Mouse (Mus musculus) lung, embryonic 16.5 days (tissue): ENCODE results near the gene Ankrd33b. TPM values are rescaled to one million over a fixed set of nuclear protein-coding genes. Genes with fewer than 3 reads are reported as not detected.

Experiments used
- ATAC-seq: fragments of 200-750 bp; cut with Nextera tagmentation; 2 replicates; pipeline ENCODE4 v1.8.0; 2017; ENCODE audit warnings: low read depth, mild to moderate bottlenecking, moderate library complexity
- H3K27ac ChIP-seq: fragments of 300-500 bp; sonication (generic); 2 replicates; pipeline ENCODE4 v1.5.1; 2014; ENCODE audit warnings: mild to moderate bottlenecking, control low read depth, low read length
- H3K27me3 ChIP-seq: fragments of 300-500 bp; sonication (generic); 2 replicates; pipeline ENCODE4 v1.6.1; 2014; ENCODE audit warnings: low read depth, low read length, mixed read lengths; ENCODE audit not compliant: control insufficient read depth, insufficient read depth
- H3K36me3 ChIP-seq: fragments of 300-500 bp; sonication (generic); 2 replicates; pipeline ENCODE4 v1.6.1; 2014; ENCODE audit warnings: low read length; ENCODE audit not compliant: control insufficient read depth, insufficient read depth
- H3K4me1 ChIP-seq: fragments of 300-500 bp; sonication (generic); replicated peaks from 2 replicates; pipeline ENCODE4 v1.6.1; 2014; ENCODE audit warnings: low read length, mixed read lengths; ENCODE audit not compliant: control insufficient read depth, insufficient read depth
- H3K4me2 ChIP-seq: fragments of 300-500 bp; sonication (generic); 2 replicates; pipeline ENCODE4 v1.6.1; 2014; ENCODE audit warnings: low read depth, low read length, control low read depth
- H3K4me3 ChIP-seq: fragments of 300-500 bp; sonication (generic); 2 replicates; pipeline ENCODE4 v1.5.1; 2014; ENCODE audit warnings: mild to moderate bottlenecking, low read length, control low read depth
- H3K9ac ChIP-seq: fragments of 300-500 bp; sonication (generic); 2 replicates; pipeline ENCODE4 v1.6.1; 2014; ENCODE audit warnings: low read length, control low read depth
- H3K9me3 ChIP-seq: fragments of 300-500 bp; sonication (generic); 2 replicates; pipeline ENCODE4 v1.6.1; 2016; ENCODE audit warnings: low read length; ENCODE audit not compliant: control insufficient read depth
- WGBS: fragments of 180-500 bp; shearing (Covaris S2); extraction: QIAGEN DNeasy Blood & Tissue Kit; methylation state at CpG from one replicate; pipeline ENCODE4 v1.1.7; 2014; 5-methylcytosine and 5-hydroxymethylcytosine counted together
- polyA plus RNA-seq: library from polyadenylated mRNA; unstranded; fragments of >200 nt; fragmentation: Nextera tagmentation; extraction: Ambion mirVana; gene quantifications from 2 replicates; pipeline ENCODE4 v1.2.1, GENCODE M21; 2015

The Ankrd33b gene
- polyA plus RNA-seq, 1 experiment from 2014 or later = 3.9 TPM

DNA sequence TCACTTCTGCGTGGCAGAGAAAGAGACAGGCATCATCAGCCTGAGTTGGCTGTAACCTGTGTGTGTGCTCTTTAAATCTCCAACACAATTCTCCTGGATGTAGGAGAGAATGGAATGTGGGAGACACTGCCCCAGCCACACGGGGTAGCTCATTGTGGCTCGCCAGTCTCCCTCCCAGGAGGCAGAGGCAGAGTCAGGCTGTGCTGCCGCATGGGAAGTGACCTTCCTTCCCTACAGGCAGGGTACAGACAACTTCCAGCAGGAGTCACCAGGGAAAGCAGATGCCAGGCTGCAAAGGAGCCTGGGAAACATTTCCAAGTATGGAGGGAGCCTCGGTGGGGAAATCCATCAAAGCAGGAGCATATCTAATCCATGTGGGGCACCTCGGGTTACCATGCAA lies 62.3 kb downstream of the Ankrd33b start:
- Histone ChIP-seq H3K9ac (no peak overlapping the region), H3K4me1 (peaks cover 4% of the 10 kb centered on the region), H3K4me2 (no peak overlapping the region), H3K9me3 (no peaks in the 10 kb centered on the region), H3K4me3 (no peak overlapping the region), H3K36me3 (no peaks in the 10 kb centered on the region), H3K27me3 (no peaks in the 10 kb centered on the region), H3K27ac (no peak overlapping the region)
- 46% methylated on average over 6 of the region's 6 CpGs for WGBS
- ATAC-seq = no peak

DNA sequence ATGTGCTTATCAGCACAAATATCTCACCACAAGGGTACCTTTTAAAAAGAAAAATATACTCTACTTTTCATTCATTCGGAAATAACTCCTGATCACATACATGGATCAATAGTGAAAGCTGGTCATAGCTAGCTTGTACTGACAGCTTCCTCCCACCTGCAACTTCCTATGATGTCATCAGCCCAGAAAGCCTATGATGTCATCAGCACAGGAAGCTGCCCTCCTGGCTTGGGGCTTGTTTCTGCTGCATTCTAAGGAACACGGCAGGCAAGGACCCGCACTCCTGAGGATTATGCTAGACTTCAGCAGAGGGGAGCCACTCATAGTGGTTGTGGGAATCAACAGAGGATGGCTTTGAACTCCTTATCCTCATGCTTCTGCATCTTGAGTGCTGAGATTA lies 63.2 kb downstream of the Ankrd33b start:
- Histone ChIP-seq H3K27me3 (no peaks in the 10 kb centered on the region), H3K4me2 (no peak overlapping the region), H3K4me3 (no peak overlapping the region), H3K4me1 (peaks cover 4% of the 10 kb centered on the region), H3K27ac (no peak overlapping the region), H3K36me3 (no peaks in the 10 kb centered on the region), H3K9me3 (no peaks in the 10 kb centered on the region), H3K9ac (no peak overlapping the region)
- no peak for ATAC-seq
- WGBS = 68% methylated on average over 3 of the region's 3 CpGs

GRCm38 (mm10) chr15:31302293-31302990 lies 65.1 kb downstream of the Ankrd33b start:
- Histone ChIP-seq H3K27me3 (peaks cover 6% of the 10 kb centered on the region), H3K4me1 (peaks cover 4% of the 10 kb centered on the region), H3K4me3 (no peak overlapping the region), H3K27ac (no peak overlapping the region), H3K9ac (no peak overlapping the region), H3K4me2 (no peak overlapping the region), H3K9me3 (no peaks in the 10 kb centered on the region), H3K36me3 (no peaks in the 10 kb centered on the region)
- 16% methylated on average over 12 of the region's 12 CpGs for WGBS
- ATAC-seq = 0 out of 2 replicates have a peak, but pooled peaks have one; percentile 41

DNA sequence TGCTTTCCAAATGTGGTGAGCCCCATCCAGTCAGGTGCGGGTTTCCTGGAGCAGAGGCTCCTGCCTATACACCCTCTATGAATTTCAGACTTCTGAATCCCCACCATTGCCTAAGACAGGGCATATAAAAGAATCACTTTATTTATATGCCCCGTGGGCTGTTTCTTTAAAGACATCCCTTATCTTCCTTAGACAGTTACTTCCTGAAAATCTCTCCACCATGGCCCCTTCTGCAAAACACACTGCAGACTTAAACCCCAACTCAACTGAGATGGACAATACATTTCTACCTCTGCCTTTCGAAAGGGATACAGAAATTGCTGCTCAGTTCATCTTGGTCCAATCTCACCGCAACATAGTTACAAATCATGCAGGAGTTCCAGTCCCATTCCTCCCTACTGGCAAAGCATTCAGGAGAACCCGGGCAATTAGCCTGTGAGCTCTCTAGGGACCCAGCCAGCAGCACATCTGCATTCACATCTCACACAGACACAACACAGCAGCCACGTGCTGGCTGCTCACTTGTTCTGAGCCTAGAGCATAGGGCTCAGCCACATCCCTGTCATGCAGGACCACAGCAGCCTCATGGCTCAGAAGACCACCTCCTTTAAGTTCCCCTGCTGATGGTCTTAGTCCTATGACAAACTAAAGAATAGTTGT lies 68.1 kb downstream of the Ankrd33b start:
- Histone ChIP-seq H3K9ac (no peak overlapping the region), H3K27ac (no peak overlapping the region), H3K4me1 (peaks cover 4% of the 10 kb centered on the region), H3K36me3 (no peaks in the 10 kb centered on the region), H3K4me3 (no peak overlapping the region), H3K9me3 (no peaks in the 10 kb centered on the region), H3K27me3 (peaks cover 20% of the 10 kb centered on the region), H3K4me2 (no peak overlapping the region)
- no peak for ATAC-seq
- WGBS = 64% methylated on average over 6 of the region's 6 CpGs

GRCm38 (mm10) chr15:31297777-31298137 lies 69.8 kb downstream of the Ankrd33b start:
- Histone ChIP-seq H3K4me2 (peak overlapping the region; percentile 18; the same call in 1 of the 2 replicates), H3K4me1 (peaks cover 4% of the 10 kb centered on the region), H3K9ac (no peak overlapping the region), H3K9me3 (no peaks in the 10 kb centered on the region), H3K36me3 (no peaks in the 10 kb centered on the region), H3K27me3 (peaks cover 20% of the 10 kb centered on the region), H3K4me3 (no peak overlapping the region), H3K27ac (no peak overlapping the region)
- ATAC-seq = no peak
- 26% methylated on average over 13 of the region's 13 CpGs for WGBS

DNA sequence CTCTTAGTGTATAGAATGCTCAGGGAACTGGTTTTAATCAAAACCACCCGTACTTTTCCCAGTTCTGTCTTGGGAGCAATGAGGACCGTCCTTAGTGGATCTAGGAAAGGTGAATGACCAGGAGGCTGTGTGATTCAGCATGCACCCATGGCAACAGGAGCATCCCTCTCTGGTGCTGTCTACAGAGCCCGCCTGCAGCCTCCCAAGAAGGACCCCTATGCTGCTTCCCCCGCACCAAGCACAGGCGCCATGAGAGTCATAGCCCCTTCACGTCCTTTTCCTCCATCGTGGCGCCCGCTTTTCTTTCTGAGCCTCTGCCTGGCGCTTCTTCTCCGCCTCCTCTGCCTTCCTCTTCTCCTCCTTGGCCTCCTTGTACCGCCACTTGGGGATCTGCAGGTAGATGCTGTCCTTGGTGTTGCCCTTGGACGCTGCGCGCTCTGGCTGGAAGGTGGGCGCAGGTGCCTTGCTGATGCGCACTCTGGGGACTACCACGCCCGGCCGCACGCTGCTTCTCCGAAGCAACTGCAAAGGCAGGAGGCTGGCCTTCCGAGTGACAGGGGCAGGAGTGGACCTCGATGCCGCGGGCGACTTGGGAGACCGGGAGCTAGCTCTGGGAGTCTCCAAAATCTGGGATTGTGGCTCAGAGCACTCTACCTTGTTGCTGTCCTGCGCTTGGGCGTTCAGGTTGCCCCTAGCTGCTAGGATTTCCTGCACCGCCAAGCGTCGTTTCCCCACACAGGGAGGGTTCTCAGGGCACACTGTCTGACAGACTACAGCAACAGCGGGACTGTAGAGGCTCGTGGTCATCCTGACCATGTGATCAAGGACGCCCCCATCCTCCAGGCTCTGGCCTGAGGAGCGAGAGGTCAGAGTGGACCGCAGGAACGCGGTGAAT lies 70.4 kb downstream of the Ankrd33b start:
- Histone ChIP-seq H3K4me2 (peak overlapping the region; percentile 18; the same call in 1 of the 2 replicates), H3K36me3 (no peaks in the 10 kb centered on the region), H3K9me3 (no peaks in the 10 kb centered on the region), H3K4me3 (no peak overlapping the region; the same call in 1 of the 2 replicates), H3K4me1 (no peaks in the 10 kb centered on the region), H3K27me3 (peaks cover 20% of the 10 kb centered on the region), H3K9ac (no peak overlapping the region), H3K27ac (no peak overlapping the region)
- ATAC-seq = no peak
- 12% methylated on average over 40 of the region's 40 CpGs for WGBS

DNA sequence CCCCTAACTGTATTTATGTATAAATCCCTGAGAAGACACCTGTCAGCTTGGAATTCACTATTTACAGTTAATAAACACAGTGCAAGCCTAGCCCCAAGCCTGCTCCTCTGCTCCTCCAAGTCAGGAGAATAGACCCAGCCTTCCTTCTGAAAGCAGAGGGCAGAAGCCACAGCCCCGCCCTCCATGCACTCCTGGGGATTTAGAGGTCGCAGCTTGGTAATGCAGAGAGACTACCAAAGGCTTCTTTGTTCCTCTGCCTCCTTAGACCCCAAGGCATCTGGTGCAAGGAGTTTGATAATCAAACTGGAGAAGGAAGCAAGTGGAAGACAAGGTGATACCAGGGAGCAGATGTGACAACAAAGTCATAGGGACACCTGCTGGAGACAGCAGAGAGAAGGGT lies 73.2 kb downstream of the Ankrd33b start:
- H3K4me1 ChIP-seq = no peaks in the 10 kb centered on the region
- H3K36me3 ChIP-seq = no peaks in the 10 kb centered on the region
- peaks cover 20% of the 10 kb centered on the region for H3K27me3 ChIP-seq
- WGBS = 18% methylated on average over 2 of the region's 2 CpGs
- H3K4me3 ChIP-seq = no peak overlapping the region
- no peak overlapping the region for H3K4me2 ChIP-seq
- H3K27ac ChIP-seq = no peak overlapping the region
- ATAC-seq = no peak
- H3K9ac ChIP-seq = no peak overlapping the region
- H3K9me3 ChIP-seq = no peaks in the 10 kb centered on the region

- no peak for ATAC-seq
- Histone ChIP-seq H3K4me2 (no peak overlapping the region), H3K4me3 (no peak overlapping the region), H3K9me3 (no peaks in the 10 kb centered on the region), H3K4me1 (no peaks in the 10 kb centered on the region), H3K9ac (no peak overlapping the region), H3K27me3 (peaks cover 16% of the 10 kb centered on the region), H3K27ac (no peak overlapping the region), H3K36me3 (no peaks in the 10 kb centered on the region)
- 9% methylated on average over 3 of the region's 3 CpGs for WGBS
These were observed 74.9 kb downstream of the Ankrd33b start for GRCm38 (mm10) chr15:31292627-31293026.

GRCm38 (mm10) chr15:31285695-31286094 lies 81.8 kb downstream of the Ankrd33b start:
- H3K4me1 ChIP-seq = peaks cover 2% of the 10 kb centered on the region; the same call in 1 of the 2 replicates
- H3K27ac ChIP-seq = no peak overlapping the region
- no peaks in the 10 kb centered on the region for H3K36me3 ChIP-seq
- WGBS = 90% methylated on average over 3 of the region's 3 CpGs
- no peak overlapping the region for H3K4me2 ChIP-seq
- no peaks in the 10 kb centered on the region for H3K27me3 ChIP-seq
- H3K9me3 ChIP-seq = no peaks in the 10 kb centered on the region
- H3K9ac ChIP-seq = no peak overlapping the region
- no peak overlapping the region for H3K4me3 ChIP-seq
- no peak for ATAC-seq
